Mouse (Mus musculus) testis, adult 2 months (tissue): Measurements from ENCODE around the gene Nxn. TPM values are rescaled to one million over a fixed set of nuclear protein-coding genes. Genes with fewer than 3 reads are reported as not detected.

ENCODE experiments used
- H3K27ac ChIP-seq: fragments of 200-500 bp; 2 replicates; pipeline ENCODE4 v1.5.1; 2012; ENCODE audit warnings: low read depth, low read length; ENCODE audit not compliant: control insufficient read depth, insufficient read depth
- H3K27me3 ChIP-seq: fragments of 200-500 bp; 2 replicates; pipeline ENCODE4 v1.6.1; 2012; ENCODE audit warnings: mild to moderate bottlenecking, low read length, moderate library complexity; ENCODE audit not compliant: control insufficient read depth, insufficient read depth
- H3K36me3 ChIP-seq: fragments of 200-500 bp; 2 replicates; pipeline ENCODE4 v1.6.1; 2012; ENCODE audit warnings: mild to moderate bottlenecking, low read length; ENCODE audit not compliant: control insufficient read depth, insufficient read depth
- H3K4me1 ChIP-seq: fragments of 200-500 bp; 2 replicates; pipeline ENCODE4 v1.6.1; 2012; ENCODE audit warnings: low read length; ENCODE audit not compliant: control insufficient read depth, insufficient read depth
- H3K4me3 ChIP-seq: fragments of 200-500 bp; 2 replicates; pipeline ENCODE4 v1.5.1; 2012; ENCODE audit warnings: low read depth, mild to moderate bottlenecking, low read length, moderate library complexity, mixed read lengths; ENCODE audit not compliant: control insufficient read depth
- CTCF ChIP-seq: fragments of 200-500 bp; IDR thresholded peaks from 2 replicates; pipeline ENCODE4 v1.5.1; 2012; ENCODE audit warnings: low read depth, mild to moderate bottlenecking, inconsistent platforms, low read length, moderate library complexity; ENCODE audit not compliant: control insufficient read depth, insufficient read depth, insufficient replicate concordance
- POLR2A ChIP-seq: fragments of 200-500 bp; IDR thresholded peaks from 2 replicates; pipeline ENCODE4 v1.6.1; 2012; ENCODE audit warnings: low read depth, mild to moderate bottlenecking, inconsistent platforms, low read length, moderate library complexity; ENCODE audit not compliant: control insufficient read depth
- polyA plus RNA-seq: library from polyadenylated mRNA; depleted of rRNA; stranded (reverse); fragments of >200 nt; gene quantifications from 2 replicates; pipeline ENCODE4 v1.2.3, GENCODE M21; 2012

The Nxn gene
- polyA plus RNA-seq, 1 experiment, result 83.2 TPM

DNA sequence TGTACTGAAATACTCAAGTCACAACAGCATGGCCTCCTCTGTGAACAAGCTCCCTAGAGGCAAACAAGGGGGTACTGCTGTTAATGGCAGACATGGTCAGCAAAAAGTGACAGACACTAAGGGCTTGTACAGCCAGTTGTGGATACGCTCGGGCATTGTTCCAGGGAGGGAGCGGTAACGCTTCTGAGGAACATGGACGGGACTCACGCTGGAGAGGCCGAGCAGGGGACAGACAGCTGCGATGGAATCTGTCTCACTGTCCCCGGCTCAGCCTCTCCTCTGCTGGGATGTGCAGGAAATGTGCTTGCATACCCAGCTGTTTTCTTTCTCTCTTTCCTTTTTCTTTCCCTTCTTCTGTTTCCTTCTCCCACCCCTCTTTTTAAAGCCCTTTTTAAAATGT, 78.5 kb downstream of the Nxn start:
- Histone ChIP-seq H3K36me3 (no peaks in the 10 kb centered on the region), H3K4me1 (no peaks in the 10 kb centered on the region; the same call in 1 of the 2 replicates), H3K4me3 (no peak overlapping the region), H3K27ac (no peak overlapping the region), H3K27me3 (no peaks in the 10 kb centered on the region)
- TF ChIP-seq POLR2A, result no peak
- TF ChIP-seq CTCF, result no peak

DNA sequence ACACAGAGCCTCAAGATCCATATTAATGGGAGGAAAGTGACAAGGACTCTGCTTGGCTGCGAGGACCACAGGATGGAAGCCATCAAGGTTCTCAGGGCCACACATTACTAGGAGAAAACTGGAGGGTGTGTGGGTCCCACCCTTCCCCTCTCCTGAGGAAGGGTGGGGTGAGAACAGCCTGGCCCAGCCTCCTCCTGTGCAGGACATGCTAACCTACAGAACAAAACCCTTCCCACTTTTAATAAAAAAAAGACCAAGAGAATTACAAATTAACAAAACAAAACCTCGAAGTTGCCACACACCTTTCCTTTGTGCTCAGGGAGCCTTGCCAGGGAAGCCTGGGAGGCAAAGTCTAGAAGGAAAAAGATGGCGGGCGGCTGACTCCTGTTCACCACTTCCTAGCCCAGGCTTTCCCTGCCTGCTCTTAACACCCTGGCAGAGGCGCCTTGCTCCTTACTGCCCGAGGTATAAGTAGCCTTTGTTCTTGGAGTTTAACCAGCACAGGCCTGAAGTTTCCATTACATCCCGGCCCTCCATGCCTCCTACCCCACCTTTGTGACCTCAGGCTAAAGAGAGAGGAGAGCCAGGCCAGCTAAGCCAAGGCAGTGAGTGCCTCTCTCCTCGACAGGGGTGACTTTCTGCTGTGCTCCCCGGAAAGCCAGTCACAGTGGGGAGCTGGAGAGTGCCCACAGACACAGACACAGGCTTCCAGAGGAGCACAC, 79.1 kb downstream of the Nxn start:
- no peaks in the 10 kb centered on the region; the same call in 1 of the 2 replicates for H3K4me1 ChIP-seq
- H3K27me3 ChIP-seq, result no peaks in the 10 kb centered on the region
- TF ChIP-seq CTCF (no peak), POLR2A (no peak)
- no peak overlapping the region for H3K27ac ChIP-seq
- no peaks in the 10 kb centered on the region for H3K36me3 ChIP-seq
- H3K4me3 ChIP-seq, result no peak overlapping the region

DNA sequence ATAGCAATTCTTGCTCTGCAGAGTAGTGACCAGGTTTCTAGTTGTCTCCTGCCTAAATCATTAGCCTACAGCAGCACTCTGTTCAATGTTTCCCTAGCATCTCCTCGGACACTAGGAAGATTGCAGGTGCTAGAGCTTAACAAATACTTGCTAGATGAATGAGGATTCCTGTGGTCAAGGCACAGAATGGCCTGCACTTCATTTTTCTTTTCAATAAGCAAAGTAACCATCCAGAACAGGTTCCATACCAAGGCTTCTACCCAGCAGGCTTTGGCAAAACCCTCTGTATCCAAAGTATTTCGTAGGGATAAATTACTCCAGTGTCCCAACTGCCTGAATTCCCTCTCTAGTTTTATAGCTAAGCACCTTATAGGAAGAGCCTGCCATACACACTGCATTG, 81.0 kb downstream of the Nxn start:
- TF ChIP-seq POLR2A (no peak), CTCF (no peak)
- H3K4me3 ChIP-seq, result no peak overlapping the region
- H3K27me3 ChIP-seq, result no peaks in the 10 kb centered on the region
- no peaks in the 10 kb centered on the region for H3K36me3 ChIP-seq
- H3K27ac ChIP-seq, result no peak overlapping the region
- H3K4me1 ChIP-seq, result no peaks in the 10 kb centered on the region; the same call in 1 of the 2 replicates

DNA sequence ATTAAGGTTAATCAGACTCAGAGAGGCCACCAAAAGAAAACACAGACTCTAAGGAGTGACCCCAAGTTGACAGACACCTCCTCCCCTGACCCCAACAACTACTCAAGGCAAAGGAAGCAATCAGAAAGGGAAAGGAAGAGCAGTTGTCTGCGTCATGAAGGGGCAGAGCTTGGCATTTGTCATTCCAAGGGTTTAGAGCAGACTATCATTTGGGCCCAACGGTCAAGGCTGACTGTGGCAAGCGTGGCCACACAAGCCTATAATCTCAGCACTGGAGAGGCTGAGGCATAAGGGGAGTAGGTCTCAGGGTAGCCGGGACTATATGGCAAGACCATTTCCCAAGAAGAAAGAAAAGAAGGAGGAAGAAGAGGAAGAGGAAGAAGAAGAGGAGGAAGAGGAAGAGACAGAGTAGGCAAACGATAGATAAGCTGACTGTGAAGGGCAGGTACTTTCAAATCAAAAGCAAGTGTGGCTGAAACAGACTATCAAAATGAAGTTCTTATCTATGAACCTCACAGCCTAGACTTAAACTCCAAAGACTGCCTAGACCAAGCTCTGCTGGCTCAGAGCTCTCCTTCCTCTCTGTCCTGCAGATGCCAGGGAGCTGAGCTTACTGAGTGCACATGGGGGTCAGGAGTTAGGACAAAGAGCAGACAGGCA, 83.0 kb downstream of the Nxn start:
- no peaks in the 10 kb centered on the region; the same call in 1 of the 2 replicates for H3K4me1 ChIP-seq
- TF ChIP-seq CTCF (no peak), POLR2A (no peak)
- H3K27ac ChIP-seq, result no peak overlapping the region
- H3K4me3 ChIP-seq, result no peak overlapping the region
- H3K27me3 ChIP-seq, result no peaks in the 10 kb centered on the region
- H3K36me3 ChIP-seq, result no peaks in the 10 kb centered on the region

DNA sequence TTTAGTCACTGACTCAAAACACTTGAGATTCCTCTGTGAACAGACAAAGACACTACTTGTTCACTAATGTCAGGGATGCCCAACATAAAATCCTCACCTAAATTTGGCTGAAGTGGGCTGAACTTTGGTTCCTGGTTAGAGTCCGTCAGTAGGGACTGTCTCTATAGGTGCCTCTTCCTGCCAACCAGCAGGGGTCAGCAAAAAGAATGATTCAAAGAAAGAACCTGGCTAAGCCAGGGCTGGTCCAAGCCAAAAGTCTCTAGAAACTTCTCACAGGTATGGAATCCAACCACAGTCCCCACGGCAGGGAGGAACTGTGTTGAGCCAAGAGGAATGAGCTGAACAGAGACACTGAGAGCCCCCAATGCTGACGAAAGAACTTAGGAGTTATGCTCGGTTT, 84.2 kb downstream of the Nxn start:
- no peaks in the 10 kb centered on the region for H3K27me3 ChIP-seq
- no peak overlapping the region for H3K4me3 ChIP-seq
- H3K27ac ChIP-seq, result no peak overlapping the region
- no peaks in the 10 kb centered on the region for H3K4me1 ChIP-seq
- H3K36me3 ChIP-seq, result no peaks in the 10 kb centered on the region
- TF ChIP-seq POLR2A (no peak), CTCF (no peak)

DNA sequence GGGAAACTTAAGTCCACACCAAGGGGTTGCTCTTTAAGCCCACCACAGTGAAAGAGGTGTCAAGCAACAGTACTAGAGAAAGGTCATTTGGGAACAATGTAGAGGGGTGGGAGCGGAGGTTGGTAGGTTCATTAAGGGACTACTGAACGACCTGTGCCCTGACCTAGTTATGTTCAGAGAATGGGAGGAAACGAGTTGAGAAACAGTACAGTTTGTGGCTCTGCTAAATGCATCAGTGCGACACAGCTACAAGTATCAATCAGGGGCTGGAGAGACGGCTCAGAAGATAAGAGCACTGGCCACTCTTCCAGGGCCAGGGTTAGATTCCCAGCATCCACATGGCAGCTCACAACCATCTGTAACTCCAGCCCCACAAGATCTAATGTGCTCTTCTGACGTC, 84.8 kb downstream of the Nxn start:
- TF ChIP-seq CTCF (no peak), POLR2A (no peak)
- no peaks in the 10 kb centered on the region for H3K27me3 ChIP-seq
- no peaks in the 10 kb centered on the region for H3K36me3 ChIP-seq
- no peak overlapping the region for H3K27ac ChIP-seq
- H3K4me3 ChIP-seq, result no peak overlapping the region
- no peaks in the 10 kb centered on the region; the same call in 1 of the 2 replicates for H3K4me1 ChIP-seq

DNA sequence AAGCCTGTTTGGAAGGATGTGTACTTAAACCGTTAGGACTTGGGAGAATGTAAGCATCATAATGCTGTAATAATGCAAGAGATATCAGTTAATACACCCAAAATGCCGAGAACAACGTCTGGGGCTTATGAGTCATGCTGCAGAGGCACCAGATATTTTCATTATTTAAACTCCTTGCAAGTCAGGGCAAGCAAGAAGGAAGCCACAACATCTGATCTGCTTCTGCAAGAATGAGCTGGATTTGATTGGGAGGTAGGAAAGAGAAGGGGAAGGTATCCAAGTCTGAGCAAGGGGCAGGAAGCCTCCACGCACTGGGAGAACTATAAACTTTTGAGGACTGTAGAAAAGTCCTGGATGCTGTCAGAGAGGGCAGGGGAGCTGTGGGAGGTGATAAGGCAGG, 86.1 kb downstream of the Nxn start:
- Histone ChIP-seq H3K4me3 (no peak overlapping the region), H3K4me1 (no peaks in the 10 kb centered on the region; the same call in 1 of the 2 replicates), H3K27me3 (no peaks in the 10 kb centered on the region), H3K36me3 (no peaks in the 10 kb centered on the region), H3K27ac (no peak overlapping the region)
- TF ChIP-seq POLR2A (no peak), CTCF (no peak)
